16 mouse cellular contexts compared by ENCODE assay signal in the genomic region with DNA sequence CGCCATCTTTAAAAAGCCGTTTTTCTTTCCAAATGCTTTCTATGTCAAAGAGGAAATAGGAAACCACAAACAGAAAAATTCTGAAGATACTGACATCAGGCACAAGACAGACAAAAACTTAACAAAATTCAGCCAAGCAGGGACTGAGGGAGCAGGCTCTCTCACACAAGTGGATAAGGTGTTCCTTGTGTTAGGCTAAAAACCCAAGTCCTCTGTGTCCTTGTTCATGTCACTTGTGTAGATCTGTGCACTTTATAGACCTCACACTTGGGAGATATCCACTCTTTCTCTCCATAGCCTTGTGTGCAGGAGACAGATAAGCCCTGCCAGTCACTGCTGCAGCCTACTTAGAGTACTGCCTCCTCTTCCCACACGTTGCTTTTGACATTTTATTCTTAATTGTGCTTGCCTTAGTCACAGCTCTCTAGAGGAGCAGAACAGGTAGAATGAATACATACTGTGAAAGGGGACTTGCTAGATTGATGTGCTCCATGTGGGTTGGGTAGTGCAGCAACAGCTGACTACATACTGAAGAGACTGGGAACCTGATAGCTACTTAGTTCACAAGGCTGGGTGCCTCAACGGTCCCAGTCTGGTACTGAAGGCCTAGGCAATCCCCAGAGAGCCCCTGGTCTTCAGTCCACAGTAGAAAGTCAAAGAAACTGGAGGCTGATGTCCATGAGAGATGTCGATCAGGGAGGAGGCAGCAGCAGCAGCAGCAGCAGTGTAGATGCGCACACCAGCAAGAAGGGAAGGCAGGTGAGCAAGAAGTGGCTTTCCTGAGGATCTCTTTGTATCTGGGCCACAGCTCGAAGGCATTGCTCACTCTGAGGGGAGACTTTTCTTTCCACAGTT. TPM values are rescaled to one million over a fixed set of nuclear protein-coding genes. Genes with fewer than 3 reads are reported as not detected.
A peak's percentile ranks its signal among the peaks of the same experiment; 100 is the strongest.
DNase-seq lines count a peak whose midpoint lies in the region; ATAC-seq and TF ChIP-seq lines count a peak whose summit lies in the region.
"Had no signal": no experiment of that assay in that cellular context is flagged by ENCODE, and none has a peak within 500 bp of the region (broad histone marks: within the 10 kb centered on the region; RNA-seq: fewer than 3 reads in every experiment).

No protein-coding gene starts in this region.

- intact Hi-C loops in left cerebral cortex, adult 2 months (cut with DNase I), result loop anchor here (2.0 kb wide), 1 partner anchor 17 kb away; no protein-coding TSS in a partner anchor

- TF ChIP-seq CTCF in left cerebral cortex, adult 2 months (IDR thresholded peaks at IDR 0.05), result no peak

- peak in 1 of 2 experiments; percentile 11 for DNase-seq in left cerebral cortex, adult 2 months (ENCODE audit: extremely low spot score in 1 of 2, low spot score in 2 of 2)
- no peak for DNase-seq in left cerebral cortex, adult 8-10 months (ENCODE audit: low spot score in 2 of 2)
- peak; percentile 65 for DNase-seq in brain, adult 2 months (ENCODE audit: low read depth, low spot score)
- DNase-seq in liver, embryonic 13.5 days, result no peak
- peak; percentile 48 for DNase-seq in thymus, postnatal 14 days
- no peak for DNase-seq in ovary, postnatal 10 days (ENCODE audit: low spot score)
- DNase-seq in urinary bladder, adult 18-20 months (ENCODE audit: low spot score in 2 of 2), result no peak
- DNase-seq: adrenal gland, postnatal 14 days; cerebellum, adult 8-10 months; kidney, postnatal 14 days; lung, adult 18-20 months had no signal

- H3K27ac ChIP-seq in left cerebral cortex, adult 2 months, result peak overlapping the region; percentile 51; the same call in 1 of the 2 replicates
- peak overlapping the region; percentile 50 for H3K27ac ChIP-seq in liver, embryonic 13.5 days
- H3K27ac ChIP-seq in neural tube, embryonic 15.5 days (replicated peaks), result no peak overlapping the region
- H3K27ac ChIP-seq: embryonic facial prominence, embryonic 13.5 days; midbrain, embryonic 10.5 days had no signal

- no peaks in the 10 kb centered on the region for H3K27me3 ChIP-seq in liver, embryonic 13.5 days
- peaks cover 3% of the 10 kb centered on the region; the same call in 1 of the 2 replicates for H3K27me3 ChIP-seq in neural tube, embryonic 15.5 days (replicated peaks)
- H3K27me3 ChIP-seq: embryonic facial prominence, embryonic 13.5 days had no signal

- H3K9me3 ChIP-seq in liver, embryonic 13.5 days (replicated peaks), result no peaks in the 10 kb centered on the region
- no peaks in the 10 kb centered on the region for H3K9me3 ChIP-seq in neural tube, embryonic 15.5 days (replicated peaks)
- H3K9me3 ChIP-seq: midbrain, embryonic 10.5 days had no signal

- no peak overlapping the region for H3K4me2 ChIP-seq in liver, embryonic 13.5 days
- no peak overlapping the region for H3K4me2 ChIP-seq in neural tube, embryonic 15.5 days
- H3K4me2 ChIP-seq: embryonic facial prominence, embryonic 13.5 days had no signal

- no peaks in the 10 kb centered on the region for H3K36me3 ChIP-seq in liver, embryonic 13.5 days
- H3K36me3 ChIP-seq in neural tube, embryonic 15.5 days, result no peaks in the 10 kb centered on the region
- H3K36me3 ChIP-seq: embryonic facial prominence, embryonic 13.5 days; midbrain, embryonic 10.5 days had no signal

- H3K9ac ChIP-seq in liver, embryonic 13.5 days, result no peak overlapping the region
- H3K9ac ChIP-seq in neural tube, embryonic 15.5 days (replicated peaks), result no peak overlapping the region
- H3K9ac ChIP-seq: embryonic facial prominence, embryonic 13.5 days had no signal

- ATAC-seq in liver, embryonic 13.5 days (ENCODE audit: low read depth), result peak; percentile 87
- no peak for ATAC-seq in neural tube, embryonic 15.5 days (ENCODE audit: low FRiP score)
- ATAC-seq: hindbrain, embryonic 16.5 days had no signal

- H3K4me3 ChIP-seq in left cerebral cortex, adult 2 months, result no peak overlapping the region
- no peak overlapping the region for H3K4me3 ChIP-seq in liver, embryonic 13.5 days (replicated peaks)
- H3K4me3 ChIP-seq in neural tube, embryonic 15.5 days (replicated peaks), result no peak overlapping the region
- H3K4me3 ChIP-seq: embryonic facial prominence, embryonic 13.5 days; midbrain, embryonic 10.5 days had no signal

- 37% methylated on average over 7 of the region's 7 CpGs for WGBS in liver, embryonic 13.5 days (ENCODE audit: insufficient replicate concordance)
- WGBS in neural tube, embryonic 15.5 days, result 88% methylated on average over 7 of the region's 7 CpGs

- H3K4me1 ChIP-seq in liver, embryonic 13.5 days (replicated peaks), result peaks cover 25% of the 10 kb centered on the region
- H3K4me1 ChIP-seq in neural tube, embryonic 15.5 days, result no peaks in the 10 kb centered on the region
- H3K4me1 ChIP-seq: embryonic facial prominence, embryonic 13.5 days; midbrain, embryonic 10.5 days had no signal

RNA-seq across cellular contexts. Expression of gene Ramp1, which starts 8.4 kb away (rescaled TPM):
- total RNA-seq in left cerebral cortex, adult 2 months (2021), result 10 to 100 TPM; 52.6 to 53.0 TPM
- 10 to 100 TPM; 50.9 to 58.7 (median 52.5) TPM for total RNA-seq in left cerebral cortex, adult 8-10 months (2022)
- 4.1 and 5.3 TPM in 2 replicates for polyA plus RNA-seq in liver, embryonic 13.5 days (2015; fragmentation: Nextera tagmentation; extraction: Ambion mirVana)
- polyA plus RNA-seq in neural tube, embryonic 15.5 days (2015; fragmentation: Nextera tagmentation; extraction: Ambion mirVana), result 16.1 and 21.3 TPM in 2 replicates

RNA-seq across cellular contexts. Expression of gene Rbm44, which starts 43.1 kb away (rescaled TPM):
- total RNA-seq in left cerebral cortex, adult 2 months (2021), result not detected
- total RNA-seq in left cerebral cortex, adult 8-10 months (2022), result not detected
- polyA plus RNA-seq in liver, embryonic 13.5 days (2015; fragmentation: Nextera tagmentation; extraction: Ambion mirVana), result 1.2 and 1.8 TPM in 2 replicates
- 0.28 and 0.75 TPM in 2 replicates for polyA plus RNA-seq in neural tube, embryonic 15.5 days (2015; fragmentation: Nextera tagmentation; extraction: Ambion mirVana)
- total RNA-seq: adrenal gland, postnatal 14 days; heart, adult 8-10 months had no signal

Comparison
In these comparisons a context has a peak if more than half of its experiments do, and no peak if none do; other contexts are left out.
1. DNase-seq: peak in brain, adult 2 months (single experiment) and thymus, postnatal 14 days (single experiment); none in left cerebral cortex, adult 8-10 months (0 of 2), liver, embryonic 13.5 days (single experiment), ovary, postnatal 10 days (single experiment) and urinary bladder, adult 18-20 months (0 of 2).